Mouse (Mus musculus) hindbrain, postnatal 0 days (tissue): ENCODE measurements at regions not wholly inside any gene's neighbourhood (a gene's known extent, or its start where the extent isn't known, plus 50 kb on each side); places are given as distances from the start of the nearest gene placed in this dataset.

Experiments
- ATAC-seq: fragments of 200-750 bp; cut with Nextera tagmentation; 2 replicates; pipeline ENCODE4 v1.8.0; 2017; ENCODE audit warnings: mild to moderate bottlenecking, moderate TSS enrichment, moderate library complexity
- DNase-seq: peaks from one replicate; pipeline ENCODE4 v3.0.0-alpha.2; 2015; ENCODE audit warnings: low spot score
- H3K27ac ChIP-seq: fragments of 300-500 bp; sonication (generic); 2 replicates; pipeline ENCODE4 v1.5.1; 2014; ENCODE audit warnings: mild to moderate bottlenecking
- H3K27me3 ChIP-seq: fragments of 300-500 bp; sonication (generic); 2 replicates; pipeline ENCODE4 v1.6.1; 2014; ENCODE audit warnings: low read length, mixed read lengths; ENCODE audit not compliant: insufficient read depth
- H3K36me3 ChIP-seq: fragments of 300-500 bp; sonication (generic); 2 replicates; pipeline ENCODE4 v1.6.1; 2014; ENCODE audit warnings: low read length, mixed read lengths; ENCODE audit not compliant: insufficient read depth
- H3K4me1 ChIP-seq: fragments of 300-500 bp; sonication (generic); 2 replicates; pipeline ENCODE4 v1.6.1; 2014; ENCODE audit warnings: antibody characterized with exemption, low read length, mixed read lengths; ENCODE audit not compliant: insufficient read depth
- H3K4me2 ChIP-seq: fragments of 300-500 bp; sonication (generic); 2 replicates; pipeline ENCODE4 v1.6.1; 2014; ENCODE audit warnings: low read depth, mild to moderate bottlenecking, low read length, moderate library complexity, mixed read lengths
- H3K4me3 ChIP-seq: fragments of 300-500 bp; sonication (generic); 2 replicates; pipeline ENCODE4 v1.5.1; 2014; ENCODE audit warnings: low read length
- H3K9ac ChIP-seq: fragments of 300-500 bp; sonication (generic); replicated peaks from 2 replicates; pipeline ENCODE4 v1.6.1; 2014; ENCODE audit warnings: mild to moderate bottlenecking, low read length, moderate library complexity, mixed read lengths
- H3K9me3 ChIP-seq: fragments of 300-500 bp; sonication (generic); 2 replicates; pipeline ENCODE4 v1.6.1; 2016; ENCODE audit warnings: low read length, mixed read lengths
- CTCF ChIP-seq: IDR thresholded peaks from 2 replicates; pipeline ENCODE4 v1.5.1; 2016; ENCODE audit warnings: antibody characterized with exemption, control low read depth, low read depth
- WGBS: fragments of 180-500 bp; shearing (Covaris S2); extraction: QIAGEN DNeasy Blood & Tissue Kit; methylation state at CpG from one replicate; pipeline ENCODE4 v1.1.7; 2014; 5-methylcytosine and 5-hydroxymethylcytosine counted together

DNA sequence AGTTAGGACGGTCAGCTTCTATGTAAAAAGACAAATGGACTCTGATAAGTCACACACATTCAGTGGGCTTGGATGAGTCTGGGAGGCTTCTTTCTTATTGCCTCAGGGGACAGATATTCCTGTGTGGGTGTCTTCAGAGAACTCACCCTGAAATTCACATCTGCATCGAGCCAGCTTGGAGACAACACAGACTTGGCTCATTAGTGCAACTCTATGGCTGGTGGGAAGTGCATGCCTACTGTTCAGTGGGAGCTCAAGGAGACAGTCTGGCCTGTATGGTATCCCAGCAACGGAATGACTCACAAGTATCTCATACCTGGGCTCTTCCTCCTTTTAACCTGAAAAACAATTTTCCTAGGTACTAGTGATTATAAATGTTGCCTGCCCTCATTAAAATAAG lies 224.6 kb upstream of the Hs6st1 start:
- no peak for ATAC-seq
- 87% methylated on average over 3 of the region's 3 CpGs for WGBS
- no peak overlapping the region for H3K27ac ChIP-seq

DNA sequence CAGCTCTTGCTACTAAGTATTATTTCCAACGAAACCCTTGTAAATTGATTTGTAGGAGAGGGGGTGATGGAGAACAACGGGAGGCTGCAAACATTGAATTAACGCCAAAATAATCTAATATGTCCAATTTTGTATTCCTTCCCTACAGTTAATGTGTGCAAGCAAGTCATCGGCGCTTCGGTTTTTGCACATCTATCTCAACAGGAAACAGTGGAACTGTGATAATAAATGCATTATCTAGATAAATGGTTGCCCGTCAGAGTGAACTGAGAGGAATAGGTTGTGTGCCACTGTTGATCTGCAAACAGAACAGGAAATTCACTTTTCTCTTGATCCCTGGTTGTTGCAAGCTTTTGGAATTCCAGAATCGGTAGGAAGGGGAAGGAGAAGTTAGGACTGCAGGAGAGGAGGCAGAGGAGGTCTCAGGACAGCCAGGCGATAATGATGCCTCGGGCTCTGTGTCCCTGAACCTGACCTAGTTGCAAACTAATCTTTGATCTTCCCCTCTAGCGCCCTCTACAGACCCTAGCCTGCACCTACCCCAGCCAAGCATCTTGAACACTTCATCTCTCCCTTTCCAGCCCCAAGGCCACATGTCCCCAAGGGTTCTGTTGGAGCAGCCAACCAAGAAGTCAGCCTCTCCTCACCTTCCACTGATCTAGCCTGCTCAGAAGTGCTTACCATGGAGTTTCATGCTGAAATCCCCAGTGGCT lies 221.8 kb upstream of the Hs6st1 start:
- DNase-seq, result no peak
- 62% methylated on average over 11 of the region's 11 CpGs for WGBS

More for the DNA sequence above, 224.6 kb upstream of the Hs6st1 start:
- Histone ChIP-seq H3K27me3 (no peaks in the 10 kb centered on the region), H3K4me3 (no peak overlapping the region), H3K9me3 (no peaks in the 10 kb centered on the region), H3K4me1 (no peaks in the 10 kb centered on the region), H3K36me3 (no peaks in the 10 kb centered on the region), H3K4me2 (no peak overlapping the region), H3K9ac (no peak overlapping the region)
- DNase-seq, result no peak
- no peak for TF ChIP-seq CTCF

DNA sequence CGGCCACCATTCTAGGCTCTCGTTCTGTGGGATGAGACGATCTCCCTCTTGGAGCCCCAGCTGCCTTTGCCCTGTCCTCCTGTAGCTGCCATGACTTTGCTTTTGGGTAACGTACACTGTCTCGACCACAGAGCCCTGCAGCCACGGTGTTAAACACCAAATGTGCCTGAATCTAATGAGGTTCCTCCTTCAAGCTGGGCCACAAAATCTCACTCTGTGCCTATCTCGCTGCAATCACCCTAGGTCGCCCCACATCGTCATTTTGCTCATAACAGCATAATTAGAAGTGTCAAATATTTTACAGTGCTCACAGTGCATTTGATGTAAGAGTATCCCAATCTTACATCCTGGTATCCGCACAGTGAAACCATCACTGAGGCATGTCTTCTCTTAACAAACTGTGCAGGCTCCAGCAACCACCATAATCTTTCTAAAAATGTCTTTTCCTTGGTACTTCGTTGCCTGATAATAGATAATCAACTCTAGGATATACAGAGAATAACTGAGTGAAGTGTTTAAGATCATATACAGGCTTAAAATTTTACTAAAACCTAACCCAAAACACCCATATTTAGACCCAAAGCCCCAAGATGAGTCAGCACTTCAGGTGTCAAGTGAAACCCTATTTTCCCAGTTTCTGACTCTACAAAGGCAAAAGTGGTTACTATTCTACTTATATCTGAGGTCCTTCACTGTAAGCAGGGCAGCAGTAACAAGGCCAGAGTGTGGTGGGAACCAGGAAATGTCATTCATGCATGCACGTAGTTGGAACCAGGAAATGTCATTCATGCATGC lies 219.8 kb upstream of the Hs6st1 start:
- H3K4me2 ChIP-seq, result no peak overlapping the region
- no peak overlapping the region for H3K4me3 ChIP-seq
- WGBS, result 85% methylated on average over 12 of the region's 12 CpGs
- peaks cover 3% of the 10 kb centered on the region; the same call in 1 of the 2 replicates for H3K4me1 ChIP-seq
- no peak for DNase-seq
- no peaks in the 10 kb centered on the region for H3K9me3 ChIP-seq
- no peak for ATAC-seq
- TF ChIP-seq CTCF, result no peak
- no peaks in the 10 kb centered on the region for H3K27me3 ChIP-seq
- no peak overlapping the region for H3K9ac ChIP-seq
- no peak overlapping the region for H3K27ac ChIP-seq
- H3K36me3 ChIP-seq, result no peaks in the 10 kb centered on the region

More for the DNA sequence above, 221.8 kb upstream of the Hs6st1 start:
- Histone ChIP-seq H3K4me1 (peaks cover 3% of the 10 kb centered on the region; the same call in 1 of the 2 replicates), H3K36me3 (no peaks in the 10 kb centered on the region), H3K4me2 (no peak overlapping the region), H3K9ac (no peak overlapping the region), H3K27ac (no peak overlapping the region), H3K9me3 (no peaks in the 10 kb centered on the region), H3K4me3 (no peak overlapping the region), H3K27me3 (no peaks in the 10 kb centered on the region)
- no peak for ATAC-seq
- peak; percentile 43; the same call in 1 of the 2 replicates for TF ChIP-seq CTCF

DNA sequence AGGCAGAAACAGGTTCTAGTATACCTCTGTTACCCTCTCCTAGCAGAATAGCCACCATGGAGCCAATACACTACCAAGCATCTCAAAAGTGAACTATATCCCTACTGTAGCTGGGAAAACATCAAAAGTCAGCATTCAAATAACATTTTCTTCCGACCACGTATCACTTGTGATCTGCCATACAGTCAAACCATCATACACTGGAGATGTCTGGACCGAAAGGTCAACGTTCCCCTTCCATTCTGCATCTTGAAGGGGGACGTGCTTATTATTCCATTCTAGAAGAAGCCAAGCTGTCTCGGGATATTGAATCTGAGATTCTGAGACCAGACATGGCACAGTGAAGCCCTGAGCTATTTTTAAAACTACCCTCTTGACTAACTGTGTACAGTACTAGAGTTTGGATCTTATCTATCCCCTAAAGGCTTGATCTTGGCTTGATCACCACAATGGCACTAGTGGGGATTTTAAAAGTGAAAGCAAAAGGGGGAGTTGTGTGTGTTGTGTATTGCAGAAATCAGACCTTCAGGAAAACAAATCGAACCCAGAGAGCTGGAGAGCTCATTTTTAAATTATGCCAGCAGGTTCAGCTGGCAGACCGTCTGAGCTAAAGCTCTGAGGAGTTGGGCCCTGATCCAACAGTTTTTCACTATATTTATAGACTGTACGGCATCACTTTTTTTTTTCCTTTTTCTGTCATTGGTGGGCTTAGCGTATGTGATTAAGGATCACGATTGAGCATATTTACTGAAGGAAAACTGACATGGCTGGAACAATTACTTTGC lies 218.6 kb upstream of the Hs6st1 start:
- no peak overlapping the region for H3K4me3 ChIP-seq
- H3K9me3 ChIP-seq, result no peaks in the 10 kb centered on the region
- peaks cover 3% of the 10 kb centered on the region; the same call in 1 of the 2 replicates for H3K4me1 ChIP-seq
- peak; percentile 57; the same call in 1 of the 2 replicates for ATAC-seq
- no peaks in the 10 kb centered on the region for H3K36me3 ChIP-seq
- peak; percentile 55 for DNase-seq
- no peak overlapping the region; the same call in 1 of the 2 replicates for H3K4me2 ChIP-seq
- H3K27me3 ChIP-seq, result no peaks in the 10 kb centered on the region
- 62% methylated on average over 11 of the region's 11 CpGs for WGBS
- H3K27ac ChIP-seq, result no peak overlapping the region
- H3K9ac ChIP-seq, result no peak overlapping the region
- no peak for TF ChIP-seq CTCF

DNA sequence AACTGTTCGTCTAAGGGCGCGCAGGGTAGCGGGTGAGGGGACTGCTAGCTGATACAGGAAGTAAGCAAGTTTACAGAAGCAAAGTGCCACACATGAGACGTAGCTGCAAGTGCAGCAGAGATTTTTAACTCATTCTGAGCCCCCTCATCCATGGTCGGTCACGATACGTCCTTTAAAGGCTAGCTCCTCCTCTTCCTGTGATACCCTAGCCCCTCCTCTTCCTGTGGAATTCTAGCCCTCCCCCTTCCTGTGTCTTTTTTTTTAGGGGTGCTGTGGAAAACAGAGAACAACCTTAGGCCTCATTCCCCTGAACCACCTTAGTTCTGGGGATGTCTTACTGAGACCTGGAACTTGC lies 218.0 kb upstream of the Hs6st1 start:
- H3K27me3 ChIP-seq, result no peaks in the 10 kb centered on the region
- peaks cover 3% of the 10 kb centered on the region; the same call in 1 of the 2 replicates for H3K4me1 ChIP-seq
- H3K4me3 ChIP-seq, result no peak overlapping the region
- no peak overlapping the region for H3K9ac ChIP-seq
- ATAC-seq (peak; percentile 48), DNase-seq (peak; percentile 11)
- no peaks in the 10 kb centered on the region for H3K9me3 ChIP-seq
- TF ChIP-seq CTCF, result no peak
- no peak overlapping the region for H3K4me2 ChIP-seq
- 77% methylated on average over 8 of the region's 8 CpGs for WGBS
- H3K27ac ChIP-seq, result no peak overlapping the region
- H3K36me3 ChIP-seq, result no peaks in the 10 kb centered on the region

DNA sequence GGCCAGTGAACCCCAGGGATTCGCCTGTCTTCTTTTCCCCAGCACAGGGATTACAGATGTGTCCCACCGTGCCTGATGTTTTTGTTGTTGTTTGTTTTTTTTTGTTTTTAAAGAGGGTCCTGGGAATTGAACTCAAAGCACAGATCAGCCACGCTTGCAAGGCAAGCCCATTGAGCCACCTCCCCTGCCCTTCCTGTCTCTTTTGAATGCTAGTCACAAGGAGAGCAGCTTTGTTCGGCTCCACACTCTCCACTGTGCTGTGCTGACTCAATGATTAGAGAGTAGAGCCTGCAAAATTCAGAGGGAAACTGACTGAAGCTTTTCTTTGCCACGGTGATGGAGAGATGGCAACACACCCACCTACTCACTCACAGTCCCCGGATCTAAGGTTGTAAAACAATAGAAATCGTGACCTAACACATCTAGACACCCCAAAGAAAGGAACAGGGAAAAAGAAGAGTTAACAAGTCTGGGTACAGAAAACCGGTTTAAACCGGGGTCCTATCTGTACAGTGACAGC lies 217.6 kb upstream of the Hs6st1 start:
- Histone ChIP-seq H3K27ac (no peak overlapping the region), H3K4me1 (peaks cover 3% of the 10 kb centered on the region; the same call in 1 of the 2 replicates), H3K4me3 (no peak overlapping the region), H3K36me3 (no peaks in the 10 kb centered on the region), H3K27me3 (no peaks in the 10 kb centered on the region), H3K9me3 (no peaks in the 10 kb centered on the region), H3K4me2 (no peak overlapping the region), H3K9ac (no peak overlapping the region)
- WGBS, result 56% methylated on average over 9 of the region's 9 CpGs
- DNase-seq, result no peak
- ATAC-seq, result no peak
- TF ChIP-seq CTCF, result no peak
